Mouse (Mus musculus) CH12.LX (cell line): ENCODE data around the gene Tnfsf9. TPM values are rescaled to one million over a fixed set of nuclear protein-coding genes. Genes with fewer than 3 reads are reported as not detected.

Experiments
- DNase-seq: peaks from one replicate; pipeline ENCODE4 v3.0.0-alpha.2; 2013; ENCODE audit errors: extremely low read depth
- H3K27ac ChIP-seq: 2 replicates; pipeline ENCODE4 v1.5.1; 2012; ENCODE audit warnings: low read depth, mild to moderate bottlenecking, control low read depth, moderate library complexity; ENCODE audit not compliant: insufficient read depth
- H3K27me3 ChIP-seq: replicated peaks from 2 replicates; pipeline ENCODE3; 2012; ENCODE audit warnings: inconsistent platforms
- H3K36me3 ChIP-seq, 2 experiments: replicated peaks in 1 of 2; 2 replicates each; pipeline versions ENCODE3 to v1.6.1; 2012; ENCODE audit warnings: inconsistent platforms in 1 of 2, low read length in 1 of 2, mild to moderate bottlenecking in 1 of 2, mixed read lengths in 1 of 2, moderate library complexity in 1 of 2; ENCODE audit not compliant: control insufficient read depth in 1 of 2, insufficient read depth in 1 of 2
- H3K4me1 ChIP-seq, 2 experiments: 2 replicates each; pipeline ENCODE4 v1.6.1; 2012; ENCODE audit warnings: inconsistent platforms in 1 of 2, moderate library complexity in 1 of 2; ENCODE audit not compliant: insufficient read depth in 2 of 2, control insufficient read depth in 1 of 2
- H3K4me2 ChIP-seq: 2 replicates; pipeline ENCODE4 v1.6.1; 2012; ENCODE audit warnings: low read depth, mild to moderate bottlenecking, control low read depth; ENCODE audit not compliant: poor library complexity, insufficient read depth, severe bottlenecking
- H3K4me3 ChIP-seq, 3 experiments: fragments of 150-350 bp in 1 of 3; sonication (generic) in 1 of 3; replicated peaks in 1 of 3; 2 replicates each; pipeline versions ENCODE3 to v1.5.1; 2011 to 2012; ENCODE audit warnings: low read depth in 2 of 3, low read length in 2 of 3, mild to moderate bottlenecking in 2 of 3, moderate library complexity in 2 of 3, control low read depth in 1 of 3, improper control_type of control experiment in 1 of 3, inconsistent platforms in 1 of 3, mixed read lengths in 1 of 3; ENCODE audit not compliant: poor library complexity in 1 of 3
- H3K79me2 ChIP-seq: replicated peaks from 2 replicates; pipeline ENCODE4 v1.6.1; 2012; ENCODE audit warnings: mild to moderate bottlenecking, moderate library complexity; ENCODE audit not compliant: control insufficient read depth, poor library complexity, insufficient read depth, severe bottlenecking; ENCODE audit errors: extremely low read depth
- H3K9ac ChIP-seq: 2 replicates; pipeline ENCODE4 v1.6.1; 2012; ENCODE audit warnings: low read depth, mild to moderate bottlenecking, control low read depth, moderate library complexity; ENCODE audit not compliant: insufficient read depth
- H3K9me3 ChIP-seq: replicated peaks from 2 replicates; pipeline ENCODE3; 2012; ENCODE audit warnings: low read length, inconsistent platforms, mixed read lengths
- BHLHE40 ChIP-seq: IDR thresholded peaks from 2 replicates; pipeline ENCODE4 v1.6.1; 2011; ENCODE audit warnings: mild to moderate bottlenecking, low read depth, low read length, improper control_type of control experiment
- CHD1 ChIP-seq: IDR thresholded peaks from 2 replicates; pipeline ENCODE4 v1.6.1; 2012; ENCODE audit warnings: low read depth, low read length, improper control_type of control experiment, inconsistent platforms
- CTCF ChIP-seq, 2 experiments: IDR thresholded peaks in 1 of 2; conservative IDR thresholded peaks in 1 of 2; 2 replicates each; pipeline ENCODE4 v1.5.1; 2011 to 2012; ENCODE audit warnings: low read depth in 2 of 2, low read length in 2 of 2, improper control_type of control experiment in 1 of 2, inconsistent platforms in 1 of 2, mild to moderate bottlenecking in 1 of 2, moderate library complexity in 1 of 2
- ELF1 ChIP-seq: IDR thresholded peaks from 2 replicates; pipeline ENCODE4 v1.6.1; 2014; ENCODE audit warnings: low read depth, mild to moderate bottlenecking, inconsistent platforms, low read length, improper control_type of control experiment
- ETS1 ChIP-seq: conservative IDR thresholded peaks from 2 replicates; pipeline ENCODE4 v1.6.1; 2012; ENCODE audit warnings: low read depth, mild to moderate bottlenecking, inconsistent platforms, low read length, improper control_type of control experiment, moderate library complexity
- IRF4 ChIP-seq: IDR thresholded peaks from 2 replicates; pipeline ENCODE4 v1.6.1; 2014; ENCODE audit warnings: low read depth, mild to moderate bottlenecking, inconsistent platforms, low read length, improper control_type of control experiment
- JUN ChIP-seq: IDR thresholded peaks from 2 replicates; pipeline ENCODE4 v1.6.1; 2011; ENCODE audit warnings: low read depth, mild to moderate bottlenecking, low read length, improper control_type of control experiment, moderate library complexity; ENCODE audit not compliant: insufficient read depth
- JUND ChIP-seq: conservative IDR thresholded peaks from 2 replicates; pipeline ENCODE4 v1.6.1; 2011; ENCODE audit warnings: low read depth, low read length, improper control_type of control experiment
- MAZ ChIP-seq: IDR thresholded peaks from 2 replicates; pipeline ENCODE4 v1.6.1; 2012; ENCODE audit warnings: low read depth, mild to moderate bottlenecking, inconsistent platforms, low read length, improper control_type of control experiment, moderate library complexity
- MEF2A ChIP-seq: IDR thresholded peaks from 2 replicates; pipeline ENCODE4 v1.6.1; 2014; ENCODE audit warnings: low read depth, mild to moderate bottlenecking, inconsistent platforms, low read length, improper control_type of control experiment, borderline replicate concordance
- MXI1 ChIP-seq: IDR thresholded peaks from 2 replicates; pipeline ENCODE4 v1.6.1; 2011; ENCODE audit warnings: mild to moderate bottlenecking, low read depth, low read length, improper control_type of control experiment
- NRF1 ChIP-seq: IDR thresholded peaks from 2 replicates; pipeline ENCODE4 v1.6.1; 2014; ENCODE audit warnings: low read depth, mild to moderate bottlenecking, inconsistent platforms, low read length, improper control_type of control experiment, moderate library complexity
- POLR2A ChIP-seq: IDR thresholded peaks from 2 replicates; pipeline ENCODE4 v1.6.1; 2011; ENCODE audit warnings: low read depth, mild to moderate bottlenecking, improper control_type of control experiment, low read length
- RCOR1 ChIP-seq: conservative IDR thresholded peaks from 2 replicates; pipeline ENCODE4 v1.6.1; 2012; ENCODE audit warnings: low read depth, mild to moderate bottlenecking, inconsistent platforms, low read length, improper control_type of control experiment
- SIN3A ChIP-seq: IDR thresholded peaks from 2 replicates; pipeline ENCODE4 v1.6.1; 2012; ENCODE audit warnings: low read length, improper control_type of control experiment, inconsistent platforms
- SMC3 ChIP-seq: IDR thresholded peaks from 2 replicates; pipeline ENCODE4 v1.6.1; 2011; ENCODE audit warnings: low read depth, low read length, improper control_type of control experiment
- TBP ChIP-seq: conservative IDR thresholded peaks from 2 replicates; pipeline ENCODE4 v1.6.1; 2011; ENCODE audit warnings: low read depth, low read length, improper control_type of control experiment
- TCF12 ChIP-seq: IDR thresholded peaks from 2 replicates; pipeline ENCODE4 v1.6.1; 2014; ENCODE audit warnings: low read depth, mild to moderate bottlenecking, inconsistent platforms, low read length, improper control_type of control experiment
- ZKSCAN1 ChIP-seq: IDR thresholded peaks from 2 replicates; pipeline ENCODE4 v1.6.1; 2012; ENCODE audit warnings: low read depth, inconsistent platforms, low read length, improper control_type of control experiment, borderline replicate concordance
- dilution Hi-C: fragments of 300-500 bp; cut with MboI; formaldehyde crosslinking; loops from 2 replicates; pipeline ENCODE4 v1.14.3; 2020; ENCODE audit warnings: low sequenced_read_pairs; ENCODE audit not compliant: extremely low pct_unique_long_range_greater_than_20kb, extremely low pct_ligation_motif_present
- in situ Hi-C: fragments of 300-500 bp; cut with MboI; formaldehyde crosslinking; loops from 3 replicates; pipeline ENCODE4 v1.14.3; 2019; ENCODE audit warnings: low sequenced_read_pairs, low pct_ligation_motif_present, low pct_unique_long_range_greater_than_20kb, mixed read lengths
- polyA plus RNA-seq: library from polyadenylated mRNA; unstranded; fragments of >175 nt; gene quantifications from 2 replicates; pipeline ENCODE4 v1.2.1, GENCODE M21; 2012; ENCODE audit warnings: low read depth; ENCODE audit not compliant: insufficient read length
- total RNA-seq, 2 experiments: library from RNA; depleted of rRNA; stranded (reverse); fragments of 300-350 nt in 1 of 2; fragments of >200 nt in 1 of 2; gene quantifications; 2 replicates each; pipeline ENCODE4 v1.2.3; 2012 to 2014

Gene Tnfsf9
- total and polyA plus RNA-seq, 3 experiments = 123 to 321 (median 137) TPM

DNA sequence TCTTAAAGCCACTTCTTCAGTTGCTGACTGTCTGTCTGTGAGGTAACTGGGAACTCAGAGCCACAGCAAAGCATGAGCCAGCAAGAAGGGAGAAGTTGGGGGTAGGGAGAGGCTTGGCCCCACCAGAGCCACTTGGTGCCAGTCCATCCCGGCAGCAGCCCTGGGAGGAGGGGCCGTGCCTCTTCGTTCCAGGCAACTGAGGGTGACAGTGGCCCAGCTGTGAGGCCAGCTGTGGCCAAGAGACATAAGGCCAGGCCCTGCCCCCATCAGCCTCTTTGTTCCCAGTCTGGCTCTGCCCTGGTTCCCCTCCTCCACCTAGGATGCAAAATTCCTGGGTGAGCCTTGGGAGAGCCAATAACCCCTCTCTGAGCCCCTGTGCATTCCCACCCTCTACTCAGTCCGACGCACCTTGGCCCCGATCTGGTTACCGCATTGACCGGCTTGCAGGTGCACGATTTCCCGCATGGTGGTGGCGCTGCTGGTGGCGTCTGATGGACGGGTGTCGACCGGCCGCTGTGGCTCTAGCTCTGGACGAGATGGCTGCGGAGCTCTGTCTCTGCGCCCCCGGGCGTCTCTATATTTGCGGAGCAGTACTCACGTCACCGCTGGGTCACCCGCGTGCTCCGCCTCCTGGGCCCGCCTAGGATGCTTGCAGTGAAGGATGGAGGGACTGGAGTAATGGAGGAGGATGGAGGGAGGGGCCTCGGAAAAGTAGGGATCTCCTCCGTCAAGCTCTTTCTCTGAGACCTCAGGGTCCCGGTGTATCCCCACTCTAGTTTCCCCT, 17.9 kb upstream of the Tnfsf9 start, which contains the start of gene Tubb4a:
Gene Tubb4a (minus strand): TSS at position 734 of the 784 bp plus-strand sequence.
- no peak within 1 kb of the TSS for H3K4me2 ChIP-seq
- TF ChIP-seq SIN3A (no peak), IRF4 (no peak), TBP (no peak), ETS1 (no peak), MEF2A (no peak), CTCF (conservative IDR thresholded peaks at IDR 0.05 in 1 of 2, IDR thresholded peaks at IDR 0.05 in 1 of 2; ENCODE audit: low read depth in 2 of 2, low read length in 2 of 2) (no peak), SMC3 (no peak), BHLHE40 (no peak), ZKSCAN1 (no peak), ELF1 (no peak), JUN (no peak), MXI1 (no peak), RCOR1 (no peak), NRF1 (no peak), TCF12 (no peak), CHD1 (no peak), JUND (no peak)
- H3K79me2 ChIP-seq = no peaks in the 10 kb centered on the region
- H3K4me3 ChIP-seq = no peak within 1 kb of the TSS
- no peaks in the 10 kb centered on the region for H3K9me3 ChIP-seq
- no peak within 1 kb of the TSS for H3K9ac ChIP-seq
- DNase-seq = no peak
- H3K4me1 ChIP-seq = no peaks in the 10 kb centered on the region
- in situ Hi-C loops (loop anchor here (25.0 kb wide), 1 partner anchor 250 kb away; no protein-coding TSS in a partner anchor), dilution Hi-C loops (no loop called here)
- H3K27ac ChIP-seq = no peak within 1 kb of the TSS
- H3K27me3 ChIP-seq = no peaks in the 10 kb centered on the region
- H3K36me3 ChIP-seq = peaks cover 4 to 58% of the 10 kb centered on the region in 2 experiments

DNA sequence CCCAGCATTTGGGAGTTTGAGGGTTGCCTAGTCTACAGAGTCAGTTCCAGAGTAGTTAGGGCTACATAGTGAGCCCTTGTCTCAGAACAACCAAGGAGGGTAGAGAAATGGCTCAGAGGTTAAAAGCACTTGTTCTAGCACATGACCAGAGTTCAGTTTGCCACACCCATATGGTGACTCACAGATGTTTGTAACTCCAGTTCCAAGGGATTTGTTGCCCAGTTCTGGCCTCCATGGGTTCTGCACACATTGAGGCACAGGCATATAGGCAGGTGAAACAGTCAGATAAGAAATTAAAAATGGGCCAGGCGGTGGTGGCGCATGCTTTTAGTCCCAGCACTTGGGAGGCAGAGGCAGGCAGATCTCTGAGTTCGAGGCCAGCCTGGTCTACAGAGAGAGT, 10.9 kb upstream of the Tnfsf9 start:
- peaks cover 14 to 24% of the 10 kb centered on the region in 2 experiments; a peak in 3 of 4 replicates for H3K4me1 ChIP-seq
- no peak overlapping the region for H3K27ac ChIP-seq
- no peak for TF ChIP-seq TBP
- TF ChIP-seq MEF2A = no peak
- no peak for TF ChIP-seq BHLHE40
- TF ChIP-seq POLR2A = no peak
- TF ChIP-seq MAZ = no peak
- no peak for TF ChIP-seq SMC3
- no peak overlapping the region for H3K9ac ChIP-seq
- no peak overlapping the region for H3K4me3 ChIP-seq
- H3K36me3 ChIP-seq = peaks cover 0 to 35% of the 10 kb centered on the region in 2 experiments
- no peaks in the 10 kb centered on the region for H3K79me2 ChIP-seq
- no peak for DNase-seq
- no peaks in the 10 kb centered on the region for H3K27me3 ChIP-seq
- H3K9me3 ChIP-seq = no peaks in the 10 kb centered on the region
- in situ Hi-C loops = loop anchor here (25.0 kb wide), 1 partner anchor 243 kb away; no protein-coding TSS in a partner anchor
- dilution Hi-C loops = no loop called here
- H3K4me2 ChIP-seq = no peak overlapping the region
